In genomic region chr16:43690912-43691311, GRCm38 (mm10) we compare ENCODE assay signal across 16 mouse cellular contexts.
DNase-seq lines count a peak whose midpoint lies in the region.
"Had no signal": no experiment of that assay in that cellular context is flagged by ENCODE, and none has a peak within 500 bp of the region (broad histone marks: within the 10 kb centered on the region; RNA-seq: fewer than 3 reads in every experiment).

No protein-coding gene starts in this region.

- peak; percentile 56 for DNase-seq in layer of hippocampus, adult 9-11 months
- DNase-seq in layer of hippocampus, adult 9-10 months (ENCODE audit: low spot score): no peak
- peak; percentile 12 to 15 for DNase-seq in right cerebral cortex, postnatal 36 days (ENCODE audit: low spot score in 2 of 2)
- DNase-seq in right cerebral cortex, postnatal 25 days: no peak
- DNase-seq in brain, adult 2 months (ENCODE audit: low read depth, low spot score): peak; percentile 68
- DNase-seq in urinary bladder, postnatal 10 days (ENCODE audit: low spot score): no peak
- DNase-seq: adrenal gland, postnatal 10 days; adrenal gland, postnatal 36 days; cerebellum, adult 11 months; cerebellum, adult 2 months; cerebellum, adult 9-11 months; cerebellum, postnatal 25 days; gastrocnemius, postnatal 25 days; heart, adult 18-20 months; heart, postnatal 10 days; heart, postnatal 4 days had no signal

Comparison
In these comparisons a context has a peak if more than half of its experiments do, and no peak if none do; other contexts are left out.
1. DNase-seq: peak in layer of hippocampus, adult 9-11 months (single experiment), right cerebral cortex, postnatal 36 days (2 of 2) and brain, adult 2 months (single experiment); none in layer of hippocampus, adult 9-10 months (single experiment), right cerebral cortex, postnatal 25 days (single experiment) and urinary bladder, postnatal 10 days (single experiment).